Mouse (Mus musculus) heart, embryonic 13.5 days (tissue): ENCODE measurements around the gene Upf2. TPM values are rescaled to one million over a fixed set of nuclear protein-coding genes. Genes with fewer than 3 reads are reported as not detected.

Experiments used
- ATAC-seq: fragments of 200-750 bp; cut with Nextera tagmentation; 2 replicates; pipeline ENCODE4 v1.8.0; 2017; ENCODE audit warnings: moderate TSS enrichment; ENCODE audit not compliant: insufficient number of reproducible peaks, low FRiP score, low TSS enrichment; ENCODE audit errors: extremely low read depth
- H3K27ac ChIP-seq: fragments of 300-500 bp; sonication (generic); replicated peaks from 2 replicates; pipeline ENCODE4 v1.5.1; 2015; ENCODE audit warnings: moderate library complexity, mild to moderate bottlenecking, inconsistent platforms
- H3K27me3 ChIP-seq: fragments of 300-500 bp; sonication (generic); replicated peaks from 2 replicates; pipeline ENCODE4 v1.6.1; 2015; ENCODE audit warnings: mild to moderate bottlenecking, inconsistent platforms
- H3K36me3 ChIP-seq: fragments of 300-500 bp; sonication (generic); 2 replicates; pipeline ENCODE4 v1.6.1; 2015; ENCODE audit warnings: mild to moderate bottlenecking, inconsistent platforms
- H3K4me1 ChIP-seq: fragments of 300-500 bp; sonication (generic); 2 replicates; pipeline ENCODE4 v1.6.1; 2015; ENCODE audit warnings: inconsistent platforms
- H3K4me2 ChIP-seq: fragments of 300-500 bp; sonication (generic); 2 replicates; pipeline ENCODE4 v1.6.1; 2015; ENCODE audit warnings: inconsistent platforms, mild to moderate bottlenecking, moderate library complexity
- H3K4me3 ChIP-seq: fragments of 300-500 bp; sonication (generic); 2 replicates; pipeline ENCODE4 v1.5.1; 2015; ENCODE audit warnings: moderate library complexity, mild to moderate bottlenecking, inconsistent platforms
- H3K9ac ChIP-seq: fragments of 300-500 bp; sonication (generic); 2 replicates; pipeline ENCODE4 v1.6.1; 2015; ENCODE audit warnings: inconsistent platforms, mild to moderate bottlenecking, moderate library complexity
- H3K9me3 ChIP-seq: fragments of 300-500 bp; sonication (generic); 2 replicates; pipeline ENCODE4 v1.6.1; 2016; ENCODE audit warnings: inconsistent platforms
- WGBS: fragments of 180-500 bp; shearing (Covaris S2); methylation state at CpG from one replicate; pipeline ENCODE4 v1.1.7; 2015; ENCODE audit warnings: mixed read lengths; 5-methylcytosine and 5-hydroxymethylcytosine counted together
- polyA plus RNA-seq: library from polyadenylated mRNA; unstranded; fragments of >200 nt; fragmentation: Nextera tagmentation; extraction: Ambion mirVana; gene quantifications from 2 replicates; pipeline ENCODE4 v1.2.1, GENCODE M21; 2015

Gene Upf2
- polyA plus RNA-seq, 1 experiment from 2014 or later: 5.6 TPM

DNA sequence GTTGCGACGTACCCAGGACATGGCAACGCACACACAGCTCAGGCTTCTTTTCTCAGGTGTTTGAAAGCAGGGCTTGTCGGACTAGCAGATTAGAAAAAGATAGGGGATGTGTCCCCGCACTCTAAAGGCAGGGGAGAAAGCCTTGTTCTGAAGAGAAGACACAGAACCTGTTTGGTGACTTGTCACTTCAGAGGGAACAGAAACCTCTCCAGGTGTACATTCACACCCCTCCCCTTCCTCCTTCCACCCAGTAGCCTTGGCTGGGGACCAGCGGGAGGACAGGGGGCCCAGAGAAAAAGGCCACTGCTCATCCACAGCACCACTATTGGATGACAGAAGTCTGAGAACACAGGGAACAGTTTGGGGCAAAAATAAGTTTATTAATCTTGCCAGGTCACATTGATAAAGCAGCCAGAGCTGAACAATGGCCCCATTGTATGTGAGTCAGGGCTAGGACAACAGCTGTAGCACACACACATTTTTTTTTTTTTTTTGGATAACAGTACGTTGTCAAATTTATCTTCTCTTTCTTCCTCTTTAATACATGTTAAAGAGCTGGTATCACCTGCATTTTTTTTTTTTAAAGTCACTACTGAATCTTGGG is 145.9 kb downstream of the Upf2 start:
- Histone ChIP-seq H3K4me1 (peaks cover 48% of the 10 kb centered on the region), H3K27me3 (peaks cover 12% of the 10 kb centered on the region), H3K9me3 (no peaks in the 10 kb centered on the region), H3K36me3 (peaks cover 8% of the 10 kb centered on the region; the same call in 1 of the 2 replicates), H3K4me2 (no peak overlapping the region), H3K4me3 (no peak overlapping the region), H3K9ac (no peak overlapping the region), H3K27ac (peak overlapping the region; percentile 93; the same call in 1 of the 2 replicates)
- ATAC-seq: no peak
- WGBS: 46% methylated on average over 7 of the region's 7 CpGs

DNA sequence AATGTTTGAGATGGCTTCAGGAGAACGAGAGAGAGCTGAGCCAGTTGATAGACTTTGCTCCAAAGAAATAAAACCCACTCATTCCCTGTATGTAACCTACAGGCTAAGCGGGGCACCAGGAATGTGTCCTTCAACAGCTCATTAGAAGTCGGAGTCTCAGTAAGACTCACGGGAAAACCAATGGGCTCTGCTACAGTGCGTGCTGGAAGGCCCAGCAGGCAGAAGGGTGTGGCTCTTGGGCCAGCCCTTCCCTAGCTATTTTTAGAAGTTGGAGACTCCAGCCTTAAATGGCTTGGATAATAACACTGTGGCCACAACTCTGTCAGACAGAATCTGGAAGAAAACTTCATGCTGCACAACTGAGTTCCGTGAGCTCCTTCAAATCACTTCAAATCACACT is 147.7 kb downstream of the Upf2 start:
- H3K4me3 ChIP-seq: no peak overlapping the region
- peaks cover 12% of the 10 kb centered on the region for H3K27me3 ChIP-seq
- whole genome bisulfite sequencing: 8% methylated on average over 6 of the region's 6 CpGs
- H3K9ac ChIP-seq: 0 out of 2 replicates have a peak overlapping the region, but pooled peaks have one; percentile 55
- H3K27ac ChIP-seq: peak overlapping the region; percentile 93
- no peaks in the 10 kb centered on the region for H3K9me3 ChIP-seq
- peak overlapping the region; percentile 27 for H3K4me2 ChIP-seq
- peaks cover 48% of the 10 kb centered on the region for H3K4me1 ChIP-seq
- peaks cover 9% of the 10 kb centered on the region for H3K36me3 ChIP-seq
- peak; percentile 80; the same call in 1 of the 2 replicates for ATAC-seq

DNA sequence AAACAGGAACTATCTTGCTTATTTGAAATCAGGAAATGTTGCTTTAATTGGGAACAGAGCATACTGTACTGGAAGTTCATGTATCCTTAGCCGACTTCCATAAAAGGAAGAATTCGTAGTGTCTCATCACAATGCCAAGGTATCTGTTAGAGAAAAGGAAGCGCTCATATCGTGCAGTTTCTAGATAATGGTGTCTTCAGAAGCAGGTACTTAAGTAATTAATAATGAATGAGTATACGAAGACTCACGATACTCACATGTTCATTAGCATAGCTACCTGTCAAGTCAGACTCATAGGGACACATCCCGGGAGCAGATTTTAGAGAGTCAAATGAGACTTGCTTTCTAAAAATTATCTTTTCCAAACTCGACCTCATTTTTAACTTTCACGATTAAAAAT is 148.2 kb downstream of the Upf2 start:
- Histone ChIP-seq H3K4me1 (peaks cover 48% of the 10 kb centered on the region), H3K36me3 (peaks cover 9% of the 10 kb centered on the region), H3K27me3 (peaks cover 12% of the 10 kb centered on the region), H3K4me3 (no peak overlapping the region), H3K9ac (peak overlapping the region; percentile 55; the same call in 1 of the 2 replicates), H3K9me3 (no peaks in the 10 kb centered on the region), H3K27ac (peak overlapping the region; percentile 93), H3K4me2 (peak overlapping the region; percentile 27)
- WGBS: 53% methylated on average over 9 of the region's 9 CpGs
- ATAC-seq: no peak

DNA sequence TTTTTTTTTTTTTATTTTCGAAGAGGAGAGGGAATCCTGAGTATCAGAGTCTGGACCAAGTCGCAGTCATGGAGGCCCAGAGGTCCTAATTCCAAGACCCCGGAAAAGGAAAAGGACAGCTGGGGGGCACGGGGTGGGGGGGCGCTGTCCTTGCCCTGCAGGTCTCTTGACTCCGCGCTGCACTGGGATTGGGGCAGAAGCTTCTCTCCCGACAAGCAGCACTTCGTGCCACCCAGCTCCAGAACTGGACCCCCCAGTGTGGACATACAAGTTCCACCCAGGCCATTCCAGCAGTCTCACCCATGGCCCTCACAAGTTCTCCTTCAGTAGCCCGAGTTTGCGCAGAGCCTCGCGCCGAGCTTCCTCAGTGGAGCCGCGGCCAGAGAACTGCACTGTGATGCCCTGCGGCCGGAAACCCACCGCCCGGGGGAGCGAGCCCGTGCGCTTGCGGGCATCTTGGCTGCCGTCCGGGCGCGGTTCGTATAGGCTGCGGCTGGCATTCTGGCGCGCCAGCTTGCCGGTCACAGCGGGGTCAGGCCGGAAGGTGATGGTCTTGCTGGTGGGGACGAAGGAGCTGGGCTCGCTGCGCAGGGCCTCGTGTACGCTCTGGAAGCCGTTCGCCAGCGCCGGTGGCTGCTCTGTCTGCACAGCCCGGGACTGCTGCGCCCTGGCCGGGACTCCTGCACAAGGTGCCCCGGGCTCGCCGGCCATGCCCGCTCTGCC is 148.9 kb downstream of the Upf2 start:
- H3K9me3 ChIP-seq: no peaks in the 10 kb centered on the region
- H3K4me2 ChIP-seq: peak overlapping the region; percentile 80
- peak overlapping the region; percentile 78 for H3K9ac ChIP-seq
- WGBS: 6% methylated on average over 51 of the region's 51 CpGs
- H3K27ac ChIP-seq: peak overlapping the region; percentile 93
- peaks cover 48% of the 10 kb centered on the region for H3K4me1 ChIP-seq
- H3K27me3 ChIP-seq: peaks cover 12% of the 10 kb centered on the region
- ATAC-seq: peak; percentile 59; the same call in 1 of the 2 replicates
- peaks cover 9% of the 10 kb centered on the region for H3K36me3 ChIP-seq
- H3K4me3 ChIP-seq: peak overlapping the region; percentile 52

DNA sequence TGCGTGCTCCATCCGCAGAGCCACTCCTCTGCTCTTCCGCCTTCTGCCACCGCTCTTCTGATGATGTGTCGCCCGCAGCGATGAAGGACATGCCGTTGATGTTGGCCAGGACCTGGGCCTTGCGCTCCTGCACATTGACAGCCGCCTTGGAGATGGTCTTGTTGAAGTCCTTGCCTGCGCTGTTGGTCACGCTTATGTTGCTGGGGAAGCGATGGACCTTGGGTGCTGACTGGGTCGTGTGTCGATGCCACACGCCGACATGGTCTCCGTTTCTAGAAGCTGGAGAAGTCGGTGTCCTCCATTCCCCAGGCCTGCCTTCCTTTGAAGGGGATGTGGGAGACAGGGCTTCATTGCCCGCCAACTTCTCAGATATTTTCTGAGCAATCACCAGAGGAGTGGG is 149.5 kb downstream of the Upf2 start:
- no peak for ATAC-seq
- Histone ChIP-seq H3K4me3 (peak overlapping the region; percentile 52), H3K27ac (peak overlapping the region; percentile 93), H3K36me3 (peaks cover 9% of the 10 kb centered on the region), H3K27me3 (peaks cover 12% of the 10 kb centered on the region), H3K9ac (peak overlapping the region; percentile 78), H3K4me1 (peaks cover 48% of the 10 kb centered on the region), H3K4me2 (peak overlapping the region; percentile 80), H3K9me3 (no peaks in the 10 kb centered on the region)
- WGBS: 27% methylated on average over 20 of the region's 20 CpGs

DNA sequence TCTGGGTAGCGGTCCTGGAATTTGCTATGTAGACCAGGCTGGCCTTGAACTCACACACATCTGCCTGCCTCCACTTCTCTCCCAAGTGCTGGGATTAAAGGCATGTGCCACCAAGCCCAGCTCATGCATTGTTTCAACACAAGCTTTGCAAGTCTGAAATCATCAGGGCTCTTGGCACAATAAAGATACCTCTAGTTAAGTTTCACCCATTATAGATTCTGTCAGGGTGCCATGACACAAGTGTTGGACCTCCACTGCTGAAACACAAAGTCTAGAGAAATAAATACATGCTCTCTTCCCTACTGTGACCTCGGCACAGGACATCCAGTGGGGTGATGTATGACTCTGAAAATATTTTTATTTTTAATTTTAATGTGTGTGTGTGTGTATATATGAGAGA is 154.2 kb downstream of the Upf2 start:
- 88% methylated on average over 2 of the region's 2 CpGs for WGBS
- Histone ChIP-seq H3K4me1 (peaks cover 8% of the 10 kb centered on the region), H3K9me3 (no peaks in the 10 kb centered on the region), H3K4me2 (no peak overlapping the region), H3K9ac (no peak overlapping the region), H3K27ac (no peak overlapping the region), H3K4me3 (no peak overlapping the region), H3K27me3 (peaks cover 12% of the 10 kb centered on the region), H3K36me3 (peaks cover 19% of the 10 kb centered on the region)
- no peak for ATAC-seq

Other genes starting within 250 kb of the Upf2 start
- gene Camk1d, start 237.0 kb upstream of the Upf2 start, polyA plus RNA-seq: 1.9 and 2.2 TPM in 2 replicates
- 59.8 and 69.0 TPM in 2 replicates for gene Nudt5, start 106.5 kb upstream of the Upf2 start, polyA plus RNA-seq
- 184 and 186 TPM in 2 replicates for gene Cdc123, start 106.3 kb upstream of the Upf2 start, polyA plus RNA-seq
- 0.44 and 0.85 TPM in 2 replicates for gene Gm13199, start 88.5 kb upstream of the Upf2 start, polyA plus RNA-seq
- 49.2 and 50.0 TPM in 2 replicates for gene Sec61a2, start 56.0 kb upstream of the Upf2 start, polyA plus RNA-seq
- 1.7 and 3.2 TPM in 2 replicates for gene Dhtkd1, start 8.7 kb upstream of the Upf2 start, polyA plus RNA-seq
- 11.0 and 14.6 TPM in 2 replicates for gene Proser2, start 178.7 kb downstream of the Upf2 start, polyA plus RNA-seq